Mouse (Mus musculus) stomach, embryonic 15.5 days (tissue): Measurements from ENCODE around the gene Lrrc58. TPM values are rescaled to one million over a fixed set of nuclear protein-coding genes. Genes with fewer than 3 reads are reported as not detected.

Experiments used
- ATAC-seq: fragments of 200-750 bp; cut with Nextera tagmentation; 2 replicates; pipeline ENCODE4 v1.8.0; 2017; ENCODE audit warnings: low read depth, moderate number of reproducible peaks, moderate TSS enrichment; ENCODE audit not compliant: insufficient read depth, low FRiP score
- H3K27ac ChIP-seq: fragments of 300-500 bp; sonication (generic); 2 replicates; pipeline ENCODE4 v1.5.1; 2015; ENCODE audit warnings: mild to moderate bottlenecking, inconsistent platforms
- H3K27me3 ChIP-seq: fragments of 300-500 bp; sonication (generic); replicated peaks from 2 replicates; pipeline ENCODE4 v1.6.1; 2015; ENCODE audit warnings: inconsistent platforms
- H3K36me3 ChIP-seq: fragments of 300-500 bp; sonication (generic); 2 replicates; pipeline ENCODE4 v1.6.1; 2015; ENCODE audit warnings: inconsistent platforms
- H3K4me1 ChIP-seq: fragments of 300-500 bp; sonication (generic); 2 replicates; pipeline ENCODE4 v1.6.1; 2015; ENCODE audit warnings: inconsistent platforms
- H3K4me2 ChIP-seq: fragments of 300-500 bp; sonication (generic); 2 replicates; pipeline ENCODE4 v1.6.1; 2015; ENCODE audit warnings: mild to moderate bottlenecking, inconsistent platforms
- H3K4me3 ChIP-seq: fragments of 300-500 bp; sonication (generic); replicated peaks from 2 replicates; pipeline ENCODE4 v1.5.1; 2015; ENCODE audit warnings: inconsistent platforms
- H3K9ac ChIP-seq: fragments of 300-500 bp; sonication (generic); 2 replicates; pipeline ENCODE4 v1.6.1; 2015; ENCODE audit warnings: inconsistent platforms
- H3K9me3 ChIP-seq: fragments of 300-500 bp; sonication (generic); 2 replicates; pipeline ENCODE4 v1.6.1; 2016; ENCODE audit warnings: inconsistent platforms
- WGBS: fragments of 180-500 bp; shearing (Covaris S2); methylation state at CpG from one replicate; pipeline ENCODE4 v1.1.7; 2015; 5-methylcytosine and 5-hydroxymethylcytosine counted together
- polyA plus RNA-seq: library from polyadenylated mRNA; unstranded; fragments of >200 nt; fragmentation: Nextera tagmentation; extraction: Ambion mirVana; gene quantifications from 2 replicates; pipeline ENCODE4 v1.2.1, GENCODE M21; 2015

Gene Lrrc58
- polyA plus RNA-seq, 1 experiment from 2014 or later: 50.1 TPM

DNA sequence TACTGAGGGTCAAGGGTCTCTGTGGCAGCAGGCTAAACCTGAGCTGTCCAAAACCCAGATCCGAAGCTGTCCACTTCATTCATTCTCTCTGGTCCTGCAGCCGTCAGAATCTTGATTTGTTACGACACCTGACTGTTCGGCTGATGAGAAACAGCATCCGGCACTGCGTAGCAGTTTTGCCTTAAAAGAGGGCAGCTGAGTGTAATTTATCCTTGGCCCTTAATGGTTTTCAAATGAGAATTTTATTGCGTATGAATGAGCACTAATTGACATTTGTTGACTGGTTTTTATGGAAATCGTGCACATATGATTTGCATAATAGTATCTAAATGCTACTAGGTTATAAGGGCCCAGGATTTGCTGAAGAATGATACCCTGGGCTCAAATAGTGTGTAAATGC lies 69.1 kb downstream of the Lrrc58 start:
- no peak for ATAC-seq
- no peak overlapping the region for H3K27ac ChIP-seq
- WGBS: 71% methylated on average over 8 of the region's 8 CpGs

More for the DNA sequence above, 69.1 kb downstream of the Lrrc58 start:
- Histone ChIP-seq H3K27me3 (no peaks in the 10 kb centered on the region), H3K4me1 (no peaks in the 10 kb centered on the region), H3K9me3 (no peaks in the 10 kb centered on the region), H3K36me3 (no peaks in the 10 kb centered on the region), H3K4me3 (no peak overlapping the region), H3K9ac (no peak overlapping the region), H3K4me2 (no peak overlapping the region)

Other genes with a start within 250 kb of the Lrrc58 start
- gene Ndufb4, start 213.9 kb upstream of the Lrrc58 start, polyA plus RNA-seq: 68.0 and 70.7 TPM in 2 replicates
- 327 and 347 TPM in 2 replicates for gene Fstl1, start 91.5 kb upstream of the Lrrc58 start, polyA plus RNA-seq
- 0.93 and 1.1 TPM in 2 replicates for gene Gm36028, start 7.2 kb upstream of the Lrrc58 start, polyA plus RNA-seq
- 0.18 and 0.22 TPM in 2 replicates for gene Gpr156, start 48.1 kb downstream of the Lrrc58 start, polyA plus RNA-seq
- 54.0 and 54.2 TPM in 2 replicates for gene Gsk3b, start 220.6 kb downstream of the Lrrc58 start, polyA plus RNA-seq